Mouse (Mus musculus) bone marrow, adult 2 months (tissue): ENCODE data around the gene Entpd6.

Experiments
- CTCF ChIP-seq: fragments of 200-500 bp; IDR thresholded peaks from 2 replicates; pipeline ENCODE4 v1.5.1; 2011; ENCODE audit warnings: low read length, control low read depth; ENCODE audit not compliant: control insufficient read depth, insufficient read depth
- POLR2A ChIP-seq: fragments of 200-500 bp; IDR thresholded peaks from 2 replicates; pipeline ENCODE4 v1.6.1; 2011; ENCODE audit warnings: low read depth, mild to moderate bottlenecking, control low read depth, low read length, borderline replicate concordance; ENCODE audit not compliant: control insufficient read depth

DNA sequence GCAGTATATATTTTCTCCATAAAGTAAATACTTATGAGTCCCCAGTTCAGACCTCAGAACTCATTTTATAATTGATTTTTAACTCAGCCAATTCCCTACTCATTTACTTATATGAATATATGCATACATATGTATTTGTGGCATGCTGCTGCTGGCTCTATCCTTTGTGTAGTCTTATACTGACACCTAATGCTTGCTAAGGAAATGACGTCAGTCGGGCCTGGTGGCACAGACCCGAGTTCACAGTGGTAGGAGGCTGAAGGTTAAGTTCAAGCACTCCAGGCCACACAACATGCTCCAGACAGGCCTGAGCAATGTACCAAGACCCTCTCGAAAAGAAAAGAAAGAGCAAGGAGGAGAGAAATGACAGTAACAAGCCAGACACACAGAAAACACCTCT, 7.4 kb upstream of the Entpd6 start:
- TF ChIP-seq CTCF: no peak
- no peak for TF ChIP-seq POLR2A
